Mouse (Mus musculus) thymus, adult 2 months (tissue): ENCODE results near the gene Cer1. TPM values are rescaled to one million over a fixed set of nuclear protein-coding genes. Genes with fewer than 3 reads are reported as not detected.

Experiments
- DNase-seq: peaks from one replicate; pipeline ENCODE4 v3.0.0; 2021
- H3K27ac ChIP-seq: fragments of 200-500 bp; 2 replicates; pipeline ENCODE4 v1.5.1; 2012; ENCODE audit warnings: low read length, control low read depth; ENCODE audit not compliant: control insufficient read depth, insufficient read depth
- H3K27me3 ChIP-seq: fragments of 200-500 bp; 2 replicates; pipeline ENCODE4 v1.6.1; 2012; ENCODE audit warnings: mild to moderate bottlenecking, low read length, moderate library complexity, mixed read lengths; ENCODE audit not compliant: control insufficient read depth, insufficient read depth
- H3K36me3 ChIP-seq: fragments of 200-500 bp; 2 replicates; pipeline ENCODE4 v1.6.1; 2012; ENCODE audit warnings: mild to moderate bottlenecking, low read length, moderate library complexity; ENCODE audit not compliant: control insufficient read depth, insufficient read depth
- H3K4me1 ChIP-seq: fragments of 200-500 bp; replicated peaks from 2 replicates; pipeline ENCODE4 v1.6.1; 2012; ENCODE audit warnings: low read length; ENCODE audit not compliant: control insufficient read depth, insufficient read depth
- H3K4me3 ChIP-seq: fragments of 200-500 bp; 2 replicates; pipeline ENCODE4 v1.5.1; 2012; ENCODE audit warnings: mild to moderate bottlenecking, low read length, control low read depth, moderate library complexity; ENCODE audit not compliant: control insufficient read depth, insufficient read depth
- CTCF ChIP-seq: fragments of 200-500 bp; IDR thresholded peaks from 2 replicates; pipeline ENCODE4 v1.5.1; 2012; ENCODE audit warnings: mild to moderate bottlenecking, control low read depth, low read length, moderate library complexity, borderline replicate concordance; ENCODE audit not compliant: control insufficient read depth, poor library complexity, insufficient read depth; ENCODE audit errors: extremely low read depth
- POLR2A ChIP-seq: fragments of 200-500 bp; IDR thresholded peaks from 2 replicates; pipeline ENCODE4 v1.6.1; 2012; ENCODE audit warnings: mild to moderate bottlenecking, low read length, control low read depth, moderate library complexity; ENCODE audit not compliant: control insufficient read depth, poor library complexity, insufficient read depth; ENCODE audit errors: extremely low read depth
- WGBS: fragments of 180-500 bp; shearing (Covaris S2); methylation state at CpG from one replicate; pipeline ENCODE4 v1.1.7; 2018; 5-methylcytosine and 5-hydroxymethylcytosine counted together
- polyA plus RNA-seq: library from polyadenylated mRNA; depleted of rRNA; stranded (reverse); fragments of >200 nt; gene quantifications from 2 replicates; pipeline ENCODE4 v1.2.3, GENCODE M21; 2012

The Cer1 gene
- polyA plus RNA-seq, 1 experiment, result not detected

- no peak overlapping the region for H3K4me3 ChIP-seq
- no peaks in the 10 kb centered on the region for H3K27me3 ChIP-seq
- 92% methylated on average over 7 of the region's 7 CpGs for WGBS
- no peaks in the 10 kb centered on the region for H3K4me1 ChIP-seq
- DNase-seq, result no peak
- no peak overlapping the region for H3K27ac ChIP-seq
- H3K36me3 ChIP-seq, result no peaks in the 10 kb centered on the region
- TF ChIP-seq CTCF (no peak), POLR2A (no peak)
Measured at GRCm38 (mm10) chr4:82891049-82891448, 6.1 kb upstream of the Cer1 start.

GRCm38 (mm10) chr4:82890585-82890984, 5.6 kb upstream of the Cer1 start:
- Histone ChIP-seq H3K4me3 (no peak overlapping the region), H3K27ac (no peak overlapping the region), H3K4me1 (no peaks in the 10 kb centered on the region), H3K36me3 (no peaks in the 10 kb centered on the region), H3K27me3 (no peaks in the 10 kb centered on the region)
- DNase-seq, result no peak
- WGBS, result 90% methylated on average over 4 of the region's 4 CpGs
- TF ChIP-seq CTCF, result no peak
- TF ChIP-seq POLR2A, result no peak

GRCm38 (mm10) chr4:82886148-82886547, 1.2 kb upstream of the Cer1 start:
- Histone ChIP-seq H3K4me1 (no peaks in the 10 kb centered on the region), H3K36me3 (no peaks in the 10 kb centered on the region), H3K27ac (no peak overlapping the region), H3K27me3 (no peaks in the 10 kb centered on the region), H3K4me3 (no peak overlapping the region)
- TF ChIP-seq CTCF (no peak), POLR2A (no peak)
- 87% methylated on average over 2 of the region's 2 CpGs for WGBS
- no peak for DNase-seq

GRCm38 (mm10) chr4:82885535-82885913, 576 bp upstream of the Cer1 start:
- Histone ChIP-seq H3K4me1 (no peaks in the 10 kb centered on the region), H3K27me3 (no peaks in the 10 kb centered on the region), H3K4me3 (no peak overlapping the region), H3K27ac (no peak overlapping the region), H3K36me3 (no peaks in the 10 kb centered on the region)
- no peak for DNase-seq
- TF ChIP-seq CTCF (no peak), POLR2A (no peak)
- 95% methylated on average over 1 of the region's 1 CpGs for WGBS

- Histone ChIP-seq H3K4me3 (no peak overlapping the region), H3K27me3 (no peaks in the 10 kb centered on the region), H3K4me1 (no peaks in the 10 kb centered on the region), H3K27ac (no peak overlapping the region), H3K36me3 (no peaks in the 10 kb centered on the region)
- no peak for TF ChIP-seq CTCF
- TF ChIP-seq POLR2A, result no peak
- 91% methylated on average over 9 of the region's 9 CpGs for WGBS
- no peak for DNase-seq
Measured at GRCm38 (mm10) chr4:82882500-82882899, 2.4 kb downstream of the Cer1 start.

GRCm38 (mm10) chr4:82881366-82881765, 3.6 kb downstream of the Cer1 start:
- H3K4me3 ChIP-seq, result no peak overlapping the region
- no peak overlapping the region for H3K27ac ChIP-seq
- no peak for DNase-seq
- no peaks in the 10 kb centered on the region for H3K36me3 ChIP-seq
- 90% methylated on average over 3 of the region's 3 CpGs for WGBS
- H3K4me1 ChIP-seq, result no peaks in the 10 kb centered on the region
- no peaks in the 10 kb centered on the region for H3K27me3 ChIP-seq
- TF ChIP-seq POLR2A, result no peak
- no peak for TF ChIP-seq CTCF

GRCm38 (mm10) chr4:82880243-82880642, 4.7 kb downstream of the Cer1 start:
- 85% methylated on average over 2 of the region's 2 CpGs for WGBS
- no peak for TF ChIP-seq CTCF
- TF ChIP-seq POLR2A, result no peak

More at GRCm38 (mm10) chr4:82880243-82880642, 4.7 kb downstream of the Cer1 start:
- DNase-seq, result no peak
- Histone ChIP-seq H3K27ac (no peak overlapping the region), H3K27me3 (no peaks in the 10 kb centered on the region), H3K4me3 (no peak overlapping the region), H3K36me3 (no peaks in the 10 kb centered on the region), H3K4me1 (no peaks in the 10 kb centered on the region)
